Mouse (Mus musculus) bone marrow macrophage, adult 2 months (primary cell): ENCODE results near the gene Metap1d.

ENCODE experiments used
- CTCF ChIP-seq: IDR thresholded peaks from 2 replicates; pipeline ENCODE4 v1.5.1; 2012; ENCODE audit warnings: low read depth, mild to moderate bottlenecking, low read length, moderate library complexity
- POLR2A ChIP-seq: IDR thresholded peaks from 2 replicates; pipeline ENCODE4 v1.6.1; 2012; ENCODE audit warnings: mild to moderate bottlenecking, low read depth, low read length, borderline replicate concordance

DNA sequence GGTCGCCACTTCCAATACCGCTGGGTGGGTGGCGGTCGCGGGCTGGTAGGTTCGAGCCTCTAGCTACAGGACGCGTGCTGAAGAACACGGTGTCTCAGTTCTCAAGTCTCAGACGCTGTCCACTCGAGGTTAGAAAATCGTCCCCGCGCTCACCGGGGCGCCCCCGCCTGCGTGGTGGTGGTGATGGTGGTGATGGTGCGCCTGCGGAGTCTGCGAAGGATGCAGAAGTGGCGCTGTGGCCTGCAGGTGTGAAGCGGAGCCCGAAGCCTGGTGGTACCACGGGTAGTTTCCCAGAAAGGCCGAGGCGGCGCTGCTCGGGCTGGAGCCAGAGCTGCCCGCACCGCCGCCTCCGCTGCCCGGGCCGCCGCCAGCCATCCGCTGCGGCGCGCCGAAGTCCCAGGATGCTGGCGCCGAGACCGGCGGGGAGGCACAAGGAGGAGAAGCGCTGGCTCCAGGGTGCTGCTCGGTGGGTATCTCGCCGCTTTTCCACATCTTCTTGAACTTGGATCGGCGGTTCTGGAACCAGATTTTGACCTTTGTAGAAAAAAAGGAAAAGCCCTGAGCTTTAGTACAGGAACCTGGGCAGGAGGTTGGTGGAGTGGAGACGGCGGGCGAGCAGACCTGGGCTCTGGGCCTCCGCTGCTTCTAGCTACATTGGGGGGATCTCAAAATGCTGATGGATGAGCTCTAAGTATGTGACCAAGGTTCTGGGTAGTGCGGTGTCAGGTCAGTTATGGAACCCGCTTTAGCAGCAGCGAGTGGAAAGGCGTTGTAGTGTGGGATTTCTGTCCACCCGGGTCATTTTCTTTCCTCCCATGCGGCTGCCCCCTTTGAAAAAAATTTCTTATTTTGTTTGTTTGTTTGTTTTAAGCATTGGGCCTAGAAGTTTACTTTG lies 91.6 kb downstream of the Metap1d start:
- TF ChIP-seq POLR2A (no peak), CTCF (no peak)
